Mouse (Mus musculus) small intestine, adult 2 months (tissue): ENCODE results near the gene Myh9.

Source experiments
- CTCF ChIP-seq: fragments of 200-500 bp; IDR thresholded peaks from 2 replicates; pipeline ENCODE4 v1.5.1; 2012; ENCODE audit warnings: low read depth, mild to moderate bottlenecking, control low read depth, inconsistent platforms, low read length, moderate library complexity, mixed read lengths; ENCODE audit not compliant: insufficient replicate concordance, insufficient read length; ENCODE audit errors: extremely low read depth
- POLR2A ChIP-seq: fragments of 200-500 bp; IDR thresholded peaks from 2 replicates; pipeline ENCODE4 v1.6.1; 2012; ENCODE audit warnings: low read depth, mild to moderate bottlenecking, control low read depth, inconsistent platforms, low read length, moderate library complexity

- TF ChIP-seq CTCF (no peak), POLR2A (no peak)
These were observed 18.2 kb upstream of the Myh9 start for GRCm38 (mm10) chr15:77860081-77860665.
